Mouse (Mus musculus): ENCODE results near the gene Maml2. TPM values are rescaled to one million over a fixed set of nuclear protein-coding genes. Genes with fewer than 3 reads are reported as not detected.

Maml2 gene
- polyA plus RNA-seq, 1 experiment from 2014 or later, result 11.6 TPM

- H3K4me2 ChIP-seq, result no peak overlapping the region
- peak overlapping the region; percentile 77 for H3K27ac ChIP-seq (ENCODE audit: poor library complexity, severe bottlenecking)
- H3K9me3 ChIP-seq (replicated peaks), result no peaks in the 10 kb centered on the region
- no peaks in the 10 kb centered on the region for H3K27me3 ChIP-seq (replicated peaks)
- H3K4me1 ChIP-seq (replicated peaks), result peaks cover 37% of the 10 kb centered on the region
- H3K36me3 ChIP-seq, result peaks cover 3% of the 10 kb centered on the region; the same call in 1 of the 2 replicates
- WGBS, result 56% methylated on average over 3 of the region's 3 CpGs
- no peak overlapping the region for H3K9ac ChIP-seq
- H3K4me3 ChIP-seq, result no peak overlapping the region
- ATAC-seq (ENCODE audit: insufficient number of reproducible peaks, low FRiP score), result no peak
These were observed 199.3 kb downstream of the Maml2 start for GRCm38 (mm10) chr9:13497016-13497415.

- no peak overlapping the region for H3K4me2 ChIP-seq
- peaks cover 3% of the 10 kb centered on the region; the same call in 1 of the 2 replicates for H3K36me3 ChIP-seq
- no peak overlapping the region for H3K9ac ChIP-seq
- no peaks in the 10 kb centered on the region for H3K27me3 ChIP-seq (replicated peaks)
- H3K9me3 ChIP-seq (replicated peaks), result no peaks in the 10 kb centered on the region
- peak overlapping the region; percentile 81 for H3K27ac ChIP-seq (ENCODE audit: poor library complexity, severe bottlenecking)
- ATAC-seq (ENCODE audit: insufficient number of reproducible peaks, low FRiP score), result peak; percentile 63
- 28% methylated on average over 7 of the region's 7 CpGs for WGBS
- H3K4me1 ChIP-seq (replicated peaks), result peaks cover 37% of the 10 kb centered on the region
- H3K4me3 ChIP-seq, result no peak overlapping the region
These were observed 200.1 kb downstream of the Maml2 start for GRCm38 (mm10) chr9:13497690-13498333.

- 85% methylated on average over 5 of the region's 5 CpGs for WGBS
- ATAC-seq (ENCODE audit: insufficient number of reproducible peaks, low FRiP score), result no peak
These were observed 202.3 kb downstream of the Maml2 start for GRCm38 (mm10) chr9:13500045-13500444.

GRCm38 (mm10) chr9:13505024-13505423 is 207.3 kb downstream of the Maml2 start:
- Histone ChIP-seq H3K9me3 (replicated peaks) (no peaks in the 10 kb centered on the region), H3K4me1 (replicated peaks) (peaks cover 22% of the 10 kb centered on the region), H3K4me2 (no peak overlapping the region), H3K27me3 (replicated peaks) (no peaks in the 10 kb centered on the region), H3K27ac (ENCODE audit: poor library complexity, severe bottlenecking) (no peak overlapping the region), H3K36me3 (peaks cover 2% of the 10 kb centered on the region; the same call in 1 of the 2 replicates), H3K9ac (no peak overlapping the region), H3K4me3 (no peak overlapping the region)
- WGBS, result 78% methylated on average over 4 of the region's 4 CpGs
- no peak for ATAC-seq (ENCODE audit: insufficient number of reproducible peaks, low FRiP score)

More at GRCm38 (mm10) chr9:13500045-13500444, 202.3 kb downstream of the Maml2 start:
- Histone ChIP-seq H3K9ac (no peak overlapping the region), H3K9me3 (replicated peaks) (no peaks in the 10 kb centered on the region), H3K4me2 (no peak overlapping the region), H3K27ac (ENCODE audit: poor library complexity, severe bottlenecking) (no peak overlapping the region), H3K36me3 (peaks cover 3% of the 10 kb centered on the region; the same call in 1 of the 2 replicates), H3K4me3 (no peak overlapping the region), H3K4me1 (replicated peaks) (peaks cover 25% of the 10 kb centered on the region), H3K27me3 (replicated peaks) (no peaks in the 10 kb centered on the region)

- WGBS, result 40% methylated on average over 6 of the region's 6 CpGs
- Histone ChIP-seq H3K9me3 (replicated peaks) (no peaks in the 10 kb centered on the region), H3K36me3 (no peaks in the 10 kb centered on the region), H3K27ac (ENCODE audit: poor library complexity, severe bottlenecking) (peak overlapping the region; percentile 41; the same call in 1 of the 2 replicates), H3K27me3 (replicated peaks) (no peaks in the 10 kb centered on the region), H3K4me3 (no peak overlapping the region), H3K4me2 (no peak overlapping the region), H3K4me1 (replicated peaks) (peaks cover 27% of the 10 kb centered on the region), H3K9ac (no peak overlapping the region)
- no peak for ATAC-seq (ENCODE audit: insufficient number of reproducible peaks, low FRiP score)
These were observed 209.4 kb downstream of the Maml2 start for GRCm38 (mm10) chr9:13506956-13507821.

GRCm38 (mm10) chr9:13507822-13508188 is 210.0 kb downstream of the Maml2 start:
- WGBS, result 75% methylated on average over 9 of the region's 9 CpGs
- Histone ChIP-seq H3K4me2 (no peak overlapping the region), H3K9ac (no peak overlapping the region), H3K27ac (ENCODE audit: poor library complexity, severe bottlenecking) (no peak overlapping the region), H3K9me3 (replicated peaks) (no peaks in the 10 kb centered on the region), H3K4me3 (no peak overlapping the region), H3K36me3 (no peaks in the 10 kb centered on the region), H3K4me1 (replicated peaks) (peaks cover 27% of the 10 kb centered on the region), H3K27me3 (replicated peaks) (no peaks in the 10 kb centered on the region)
- ATAC-seq (ENCODE audit: insufficient number of reproducible peaks, low FRiP score), result no peak

- Histone ChIP-seq H3K4me2 (no peak overlapping the region), H3K9me3 (replicated peaks) (no peaks in the 10 kb centered on the region), H3K27ac (ENCODE audit: poor library complexity, severe bottlenecking) (no peak overlapping the region), H3K4me1 (replicated peaks) (peaks cover 40% of the 10 kb centered on the region), H3K36me3 (no peaks in the 10 kb centered on the region), H3K4me3 (no peak overlapping the region), H3K27me3 (replicated peaks) (no peaks in the 10 kb centered on the region), H3K9ac (no peak overlapping the region)
- WGBS, result 78% methylated on average over 6 of the region's 6 CpGs
- no peak for ATAC-seq (ENCODE audit: insufficient number of reproducible peaks, low FRiP score)
These were observed 212.0 kb downstream of the Maml2 start for GRCm38 (mm10) chr9:13509751-13510150.

GRCm38 (mm10) chr9:13510621-13511369 is 213.0 kb downstream of the Maml2 start:
- 58% methylated on average over 5 of the region's 5 CpGs for WGBS
- no peaks in the 10 kb centered on the region for H3K27me3 ChIP-seq (replicated peaks)
- H3K9ac ChIP-seq, result no peak overlapping the region
- H3K9me3 ChIP-seq (replicated peaks), result no peaks in the 10 kb centered on the region
- H3K4me1 ChIP-seq (replicated peaks), result peaks cover 37% of the 10 kb centered on the region
- no peak for ATAC-seq (ENCODE audit: insufficient number of reproducible peaks, low FRiP score)
- no peak overlapping the region for H3K4me3 ChIP-seq
- H3K27ac ChIP-seq (ENCODE audit: poor library complexity, severe bottlenecking), result no peak overlapping the region
- no peak overlapping the region for H3K4me2 ChIP-seq
- no peaks in the 10 kb centered on the region for H3K36me3 ChIP-seq

GRCm38 (mm10) chr9:13513135-13513534 is 215.4 kb downstream of the Maml2 start:
- no peaks in the 10 kb centered on the region for H3K9me3 ChIP-seq (replicated peaks)
- ATAC-seq (ENCODE audit: insufficient number of reproducible peaks, low FRiP score), result no peak
- no peaks in the 10 kb centered on the region for H3K36me3 ChIP-seq
- H3K27ac ChIP-seq (ENCODE audit: poor library complexity, severe bottlenecking), result no peak overlapping the region
- peaks cover 23% of the 10 kb centered on the region for H3K4me1 ChIP-seq (replicated peaks)
- no peak overlapping the region for H3K9ac ChIP-seq
- 39% methylated on average over 5 of the region's 5 CpGs for WGBS
- H3K4me3 ChIP-seq, result no peak overlapping the region
- H3K27me3 ChIP-seq (replicated peaks), result no peaks in the 10 kb centered on the region
- no peak overlapping the region for H3K4me2 ChIP-seq

GRCm38 (mm10) chr9:13514435-13514834 is 216.7 kb downstream of the Maml2 start:
- H3K9ac ChIP-seq, result no peak overlapping the region
- ATAC-seq (ENCODE audit: insufficient number of reproducible peaks, low FRiP score), result no peak
- no peaks in the 10 kb centered on the region for H3K36me3 ChIP-seq
- H3K4me2 ChIP-seq, result no peak overlapping the region
- H3K27me3 ChIP-seq (replicated peaks), result no peaks in the 10 kb centered on the region
- no peak overlapping the region for H3K4me3 ChIP-seq
- H3K27ac ChIP-seq (ENCODE audit: poor library complexity, severe bottlenecking), result no peak overlapping the region
- H3K9me3 ChIP-seq (replicated peaks), result no peaks in the 10 kb centered on the region
- peaks cover 24% of the 10 kb centered on the region for H3K4me1 ChIP-seq (replicated peaks)

GRCm38 (mm10) chr9:13515976-13516375 is 218.2 kb downstream of the Maml2 start:
- WGBS, result 81% methylated on average over 2 of the region's 2 CpGs
- H3K4me3 ChIP-seq, result no peak overlapping the region
- H3K9me3 ChIP-seq (replicated peaks), result no peaks in the 10 kb centered on the region
- H3K4me2 ChIP-seq, result no peak overlapping the region
- peaks cover 19% of the 10 kb centered on the region for H3K4me1 ChIP-seq (replicated peaks)
- no peak overlapping the region for H3K27ac ChIP-seq (ENCODE audit: poor library complexity, severe bottlenecking)
- no peak overlapping the region for H3K9ac ChIP-seq
- ATAC-seq (ENCODE audit: insufficient number of reproducible peaks, low FRiP score), result no peak
- H3K27me3 ChIP-seq (replicated peaks), result no peaks in the 10 kb centered on the region
- H3K36me3 ChIP-seq, result 0 out of 2 replicates have a peak, but pooled peaks cover 4% of the 10 kb centered on the region

Measured in heart, embryonic 12.5 days (tissue).